Mouse (Mus musculus) retina, postnatal 1 day (tissue): ENCODE measurements around the gene Cypt1.

Source experiments
- DNase-seq: peaks from one replicate; pipeline ENCODE4 v3.0.0-alpha.2; 2012

Cypt1 gene

GRCm38 (mm10) chrX:16522569-16522968, at the start of gene Cypt1:
TSS of gene Cypt1 (plus strand) at chrX:16522869.
- no peak for DNase-seq

DNA sequence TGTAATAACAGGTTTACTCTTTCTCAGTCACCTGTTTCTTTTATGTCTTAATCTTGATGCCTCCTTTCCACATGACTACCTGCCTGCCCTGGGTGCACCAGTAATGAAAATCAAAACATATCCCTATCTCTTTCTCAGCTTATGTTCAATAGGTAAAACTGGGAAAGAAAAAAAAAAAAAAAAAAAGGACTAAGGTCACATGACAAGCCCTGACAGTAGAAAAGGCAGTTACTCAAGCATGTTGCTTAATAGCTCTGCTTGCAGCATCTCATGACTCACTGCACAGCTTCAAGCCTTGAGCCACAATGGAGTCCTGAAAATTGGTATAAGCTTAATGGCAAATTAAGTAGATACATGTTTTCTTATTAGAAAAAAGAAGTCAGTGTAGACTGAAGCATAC, 24.1 kb downstream of the Cypt1 start:
- DNase-seq = peak; percentile 5

- no peak for DNase-seq
Observed at GRCm38 (mm10) chrX:16557061-16557460, 34.4 kb downstream of the Cypt1 start.

- no peak for DNase-seq
Observed at GRCm38 (mm10) chrX:16558501-16558900, 35.8 kb downstream of the Cypt1 start.
